Mouse (Mus musculus) forebrain, embryonic 11.5 days (tissue): ENCODE measurements around the gene Susd3. TPM values are rescaled to one million over a fixed set of nuclear protein-coding genes. Genes with fewer than 3 reads are reported as not detected.

ENCODE experiments used
- ATAC-seq: fragments of 200-750 bp; cut with Nextera tagmentation; replicated peaks from 2 replicates; pipeline ENCODE4 v1.8.0; 2017; ENCODE audit warnings: moderate TSS enrichment; ENCODE audit not compliant: low FRiP score
- DNase-seq: peaks from one replicate; pipeline ENCODE4 v3.0.0-alpha.2; 2017; ENCODE audit warnings: low spot score
- H3K27ac ChIP-seq: fragments of 300-500 bp; sonication (generic); 2 replicates; pipeline ENCODE4 v1.5.1; 2014; ENCODE audit warnings: low read depth, low read length
- H3K27me3 ChIP-seq: fragments of 300-500 bp; sonication (generic); 2 replicates; pipeline ENCODE4 v1.6.1; 2014; ENCODE audit warnings: mild to moderate bottlenecking, low read length, mixed read lengths; ENCODE audit not compliant: control insufficient read depth, insufficient read depth
- H3K36me3 ChIP-seq: fragments of 300-500 bp; sonication (generic); 2 replicates; pipeline ENCODE4 v1.6.1; 2014; ENCODE audit warnings: mild to moderate bottlenecking, low read length, moderate library complexity, mixed read lengths; ENCODE audit not compliant: control insufficient read depth, insufficient read depth
- H3K4me1 ChIP-seq: fragments of 300-500 bp; sonication (generic); replicated peaks from 2 replicates; pipeline ENCODE4 v1.6.1; 2014; ENCODE audit warnings: low read length, mixed read lengths; ENCODE audit not compliant: control insufficient read depth, insufficient read depth
- H3K4me2 ChIP-seq: fragments of 300-500 bp; sonication (generic); 2 replicates; pipeline ENCODE4 v1.6.1; 2014; ENCODE audit warnings: low read depth, mild to moderate bottlenecking, low read length, moderate library complexity, mixed read lengths; ENCODE audit not compliant: severe bottlenecking
- H3K4me3 ChIP-seq: fragments of 300-500 bp; sonication (generic); 2 replicates; pipeline ENCODE4 v1.5.1; 2014; ENCODE audit warnings: low read depth, low read length
- H3K9ac ChIP-seq: fragments of 300-500 bp; sonication (generic); 2 replicates; pipeline ENCODE4 v1.6.1; 2014; ENCODE audit warnings: low read length
- H3K9me3 ChIP-seq: fragments of 300-500 bp; sonication (generic); 2 replicates; pipeline ENCODE4 v1.6.1; 2016; ENCODE audit warnings: low read length, mixed read lengths; ENCODE audit not compliant: control insufficient read depth
- WGBS: fragments of 180-500 bp; shearing (Covaris S2); extraction: QIAGEN DNeasy Blood & Tissue Kit; methylation state at CpG from one replicate; pipeline ENCODE4 v1.1.7; 2014; 5-methylcytosine and 5-hydroxymethylcytosine counted together
- polyA plus RNA-seq: library from polyadenylated mRNA; unstranded; fragments of >200 nt; fragmentation: Nextera tagmentation; extraction: Ambion mirVana; gene quantifications from 2 replicates; pipeline ENCODE4 v1.2.1, GENCODE M21; 2014

The Susd3 gene
- polyA plus RNA-seq, 1 experiment from 2014 or later, result 1.4 TPM

DNA sequence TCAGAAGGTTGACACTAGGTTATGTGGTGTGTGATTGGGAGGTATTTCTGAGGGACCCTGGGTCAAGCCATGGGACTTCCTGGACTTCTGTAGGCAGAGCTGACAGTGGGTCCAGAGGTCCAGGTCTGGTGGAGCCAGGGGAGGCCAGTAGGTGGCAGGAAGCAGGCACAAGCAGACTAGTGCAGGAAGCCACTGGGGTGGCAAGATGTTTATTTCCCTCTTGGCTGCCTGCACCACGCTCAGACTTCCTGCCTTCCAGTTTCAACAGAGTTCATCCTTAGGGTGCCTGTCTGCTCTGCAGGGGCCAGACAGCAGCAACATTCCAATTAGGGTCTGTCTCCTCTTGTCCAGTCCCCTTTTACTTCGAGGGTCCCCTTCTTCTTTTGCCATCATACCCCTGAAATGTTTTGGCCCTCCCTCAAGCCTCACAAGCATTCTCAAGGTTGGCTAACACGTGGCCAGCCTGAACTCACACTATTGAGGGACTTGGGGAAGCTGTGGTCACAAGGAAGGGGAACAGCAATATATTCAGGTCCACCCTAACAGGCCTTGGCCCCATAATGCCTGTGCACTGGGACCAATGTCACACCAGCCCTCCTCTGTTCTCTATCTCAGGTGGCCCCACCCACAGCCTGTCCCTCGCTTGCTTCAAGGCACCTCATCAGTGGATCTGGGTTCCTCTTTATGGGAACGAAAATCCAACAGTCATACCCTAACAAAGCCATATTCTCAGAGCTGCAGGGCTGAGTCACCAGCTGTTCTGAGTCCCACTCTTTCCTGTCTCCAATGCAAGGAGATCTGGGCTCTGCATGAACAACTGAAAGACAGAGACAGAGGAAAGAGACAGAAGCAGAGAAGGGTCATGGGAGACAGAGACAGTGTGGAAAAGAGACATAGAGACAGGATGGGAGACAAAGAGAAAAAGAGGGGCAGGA is 23.6 kb upstream of the Susd3 start:
- DNase-seq (no peak), ATAC-seq (no peak)
- Histone ChIP-seq H3K27ac (no peak overlapping the region), H3K4me3 (no peak overlapping the region), H3K9me3 (no peaks in the 10 kb centered on the region), H3K4me2 (no peak overlapping the region), H3K4me1 (no peaks in the 10 kb centered on the region), H3K36me3 (no peaks in the 10 kb centered on the region), H3K27me3 (no peaks in the 10 kb centered on the region), H3K9ac (no peak overlapping the region)
- WGBS, result 68% methylated on average over 5 of the region's 5 CpGs

DNA sequence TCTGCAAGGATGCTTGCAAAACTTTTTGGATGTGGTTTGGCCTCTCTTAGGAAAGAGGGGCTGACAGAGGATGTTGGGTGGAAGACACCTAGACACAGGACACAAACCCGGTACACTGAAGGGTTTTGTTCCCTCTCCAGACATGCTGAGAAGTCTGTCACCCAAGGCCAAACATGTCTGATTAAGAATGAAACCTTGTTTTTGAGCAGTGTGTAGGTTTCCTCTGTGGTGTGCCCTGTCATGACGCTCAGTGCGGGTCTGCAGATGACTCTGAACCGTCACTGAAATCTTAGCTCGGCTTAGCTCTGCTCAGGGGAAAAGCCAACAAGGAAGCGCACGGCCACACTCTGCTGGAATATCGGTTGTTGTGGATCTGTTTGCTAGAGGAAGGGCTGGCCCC is 22.0 kb upstream of the Susd3 start:
- Histone ChIP-seq H3K9ac (no peak overlapping the region), H3K27me3 (no peaks in the 10 kb centered on the region), H3K4me1 (no peaks in the 10 kb centered on the region), H3K36me3 (no peaks in the 10 kb centered on the region), H3K4me2 (no peak overlapping the region), H3K27ac (no peak overlapping the region), H3K4me3 (no peak overlapping the region), H3K9me3 (no peaks in the 10 kb centered on the region)
- 90% methylated on average over 8 of the region's 8 CpGs for WGBS
- DNase-seq, result no peak
- no peak for ATAC-seq

DNA sequence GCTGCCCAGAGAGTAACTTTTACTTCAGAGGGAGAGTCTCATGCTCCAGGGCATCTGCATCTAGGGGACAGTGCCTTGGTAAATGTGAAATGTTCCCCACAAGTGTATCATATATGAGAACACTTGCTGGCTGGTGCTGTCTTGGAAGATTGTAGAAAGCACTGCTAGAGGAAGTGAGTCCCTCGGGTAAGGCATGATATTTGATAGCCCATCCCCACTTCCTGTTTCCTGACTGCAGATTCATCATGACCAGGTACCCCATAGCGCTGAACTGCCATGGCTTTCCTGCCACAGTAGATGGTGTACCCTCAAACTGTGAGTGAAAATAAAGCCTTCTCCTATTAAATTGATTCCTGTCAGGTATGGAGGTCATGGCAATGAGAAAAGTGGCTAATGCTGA is 19.1 kb upstream of the Susd3 start:
- no peak for ATAC-seq

DNA sequence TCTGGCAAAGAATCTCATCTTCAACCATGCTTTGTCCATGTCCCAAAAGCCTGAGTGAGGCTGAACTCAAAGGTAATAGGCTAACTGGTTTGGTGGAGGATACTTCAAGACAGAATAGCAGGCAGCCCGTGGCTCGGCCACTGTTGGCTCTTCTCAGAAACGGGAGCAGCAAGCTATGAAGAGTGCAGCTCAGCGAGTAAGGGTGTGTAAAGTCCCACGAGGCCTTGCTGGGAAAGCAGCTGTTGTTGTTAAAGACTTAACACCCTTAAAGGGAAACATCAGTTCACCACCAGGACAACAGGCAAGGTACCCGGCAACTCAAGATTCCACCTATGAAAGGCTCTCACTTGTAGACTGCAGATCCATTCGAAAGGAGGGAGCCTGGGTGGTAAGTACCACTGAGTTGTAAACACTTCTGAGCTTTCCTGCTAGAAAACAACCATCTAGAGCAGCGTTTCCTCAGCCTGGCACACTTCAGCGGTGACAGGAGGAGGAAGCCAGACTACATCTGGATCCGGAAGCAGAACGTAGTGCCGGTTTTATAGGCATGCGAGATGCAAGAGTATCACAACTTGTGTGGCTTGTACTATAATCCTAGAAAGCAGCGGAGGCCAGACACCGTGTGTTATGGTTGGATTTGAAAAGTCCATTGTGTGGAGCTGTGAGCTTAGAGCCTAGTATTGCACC is 11.7 kb upstream of the Susd3 start:
- no peaks in the 10 kb centered on the region for H3K4me1 ChIP-seq
- no peaks in the 10 kb centered on the region for H3K27me3 ChIP-seq
- no peak for DNase-seq
- ATAC-seq, result no peak
- 87% methylated on average over 15 of the region's 15 CpGs for WGBS
- no peak overlapping the region for H3K27ac ChIP-seq
- no peak overlapping the region for H3K4me3 ChIP-seq
- H3K9ac ChIP-seq, result no peak overlapping the region
- H3K36me3 ChIP-seq, result no peaks in the 10 kb centered on the region
- H3K9me3 ChIP-seq, result no peaks in the 10 kb centered on the region
- H3K4me2 ChIP-seq, result no peak overlapping the region

More for the DNA sequence above, 19.1 kb upstream of the Susd3 start:
- Histone ChIP-seq H3K27me3 (no peaks in the 10 kb centered on the region), H3K4me1 (no peaks in the 10 kb centered on the region), H3K9me3 (no peaks in the 10 kb centered on the region), H3K36me3 (no peaks in the 10 kb centered on the region), H3K27ac (no peak overlapping the region), H3K4me2 (no peak overlapping the region), H3K4me3 (no peak overlapping the region), H3K9ac (no peak overlapping the region)
- no peak for DNase-seq
- WGBS, result 81% methylated on average over 2 of the region's 2 CpGs

DNA sequence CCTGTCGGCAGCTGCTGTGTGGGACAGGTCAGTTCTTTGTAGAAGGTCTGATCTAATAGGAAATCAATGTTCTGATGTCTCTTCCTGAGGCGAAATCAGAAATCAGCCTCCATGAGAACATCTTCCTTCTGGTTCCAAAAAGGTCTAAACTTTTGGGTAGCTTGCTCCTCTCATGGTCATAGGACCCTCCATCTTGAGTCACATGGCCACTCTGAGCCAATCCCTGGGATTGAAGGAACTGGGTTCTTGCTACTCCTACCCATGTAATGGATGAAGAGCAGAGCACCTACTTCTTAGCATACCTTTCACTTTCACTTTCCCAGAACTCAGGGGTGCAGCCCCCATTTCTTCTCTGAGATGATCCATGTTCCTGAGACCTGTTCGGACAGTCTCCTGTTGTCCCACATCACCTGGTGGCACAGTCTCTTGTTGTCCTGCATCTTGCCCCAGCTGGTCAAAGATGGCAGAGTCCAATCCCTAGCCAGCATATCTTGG is 9.4 kb upstream of the Susd3 start:
- Histone ChIP-seq H3K27me3 (no peaks in the 10 kb centered on the region), H3K9ac (no peak overlapping the region), H3K4me2 (no peak overlapping the region), H3K4me3 (no peak overlapping the region), H3K36me3 (no peaks in the 10 kb centered on the region), H3K27ac (no peak overlapping the region), H3K9me3 (no peaks in the 10 kb centered on the region), H3K4me1 (no peaks in the 10 kb centered on the region)
- DNase-seq (no peak), ATAC-seq (no peak)
- 76% methylated on average over 3 of the region's 3 CpGs for WGBS

DNA sequence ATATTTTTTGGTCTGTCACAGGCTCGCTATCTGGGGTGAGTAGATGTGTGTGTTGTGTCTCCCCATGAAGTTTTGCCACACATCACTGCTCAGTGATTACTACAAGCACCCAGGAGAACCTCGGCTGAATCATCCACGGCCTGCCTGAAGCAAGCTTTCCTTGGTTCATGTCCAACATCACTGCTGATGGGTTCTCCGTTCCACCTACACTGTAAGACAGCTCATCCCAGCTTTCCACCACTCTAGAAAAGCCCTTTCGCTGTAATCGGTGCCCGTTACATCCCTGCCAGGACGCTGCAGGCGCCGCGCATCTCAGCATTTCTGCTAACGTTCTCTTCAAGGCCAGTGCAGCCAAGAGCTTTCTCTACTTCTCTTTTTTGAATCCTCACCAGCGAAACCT is 4.2 kb upstream of the Susd3 start:
- 0 out of 2 replicates have a peak, but pooled peaks cover 3% of the 10 kb centered on the region for H3K4me1 ChIP-seq
- 90% methylated on average over 13 of the region's 13 CpGs for WGBS

DNA sequence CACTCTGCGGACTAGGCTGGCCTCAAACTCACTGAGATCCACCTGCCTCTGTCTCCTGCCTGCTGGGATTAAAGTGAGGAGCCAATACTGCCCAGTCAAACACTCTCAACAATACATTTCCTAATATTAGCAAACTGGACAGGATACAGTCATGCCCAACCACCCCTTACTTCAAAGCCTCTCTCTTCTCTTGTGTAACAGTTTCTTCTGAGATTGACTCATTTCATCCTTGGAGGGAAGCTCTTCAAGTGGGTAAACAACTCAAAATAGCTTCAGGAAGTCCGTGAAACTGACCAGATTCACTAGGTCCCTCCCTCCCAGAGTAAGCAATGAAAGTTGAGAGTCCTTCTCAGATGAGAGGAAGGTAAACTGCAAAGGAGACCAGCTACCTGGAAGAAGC is 3.6 kb upstream of the Susd3 start:
- WGBS, result 70% methylated on average over 2 of the region's 2 CpGs
- no peak for ATAC-seq

More for the DNA sequence above, 4.2 kb upstream of the Susd3 start:
- DNase-seq, result no peak
- Histone ChIP-seq H3K4me3 (no peak overlapping the region), H3K36me3 (no peaks in the 10 kb centered on the region), H3K9ac (no peak overlapping the region), H3K27me3 (peaks cover 9% of the 10 kb centered on the region), H3K9me3 (no peaks in the 10 kb centered on the region), H3K27ac (no peak overlapping the region), H3K4me2 (no peak overlapping the region)
- ATAC-seq, result no peak

DNA sequence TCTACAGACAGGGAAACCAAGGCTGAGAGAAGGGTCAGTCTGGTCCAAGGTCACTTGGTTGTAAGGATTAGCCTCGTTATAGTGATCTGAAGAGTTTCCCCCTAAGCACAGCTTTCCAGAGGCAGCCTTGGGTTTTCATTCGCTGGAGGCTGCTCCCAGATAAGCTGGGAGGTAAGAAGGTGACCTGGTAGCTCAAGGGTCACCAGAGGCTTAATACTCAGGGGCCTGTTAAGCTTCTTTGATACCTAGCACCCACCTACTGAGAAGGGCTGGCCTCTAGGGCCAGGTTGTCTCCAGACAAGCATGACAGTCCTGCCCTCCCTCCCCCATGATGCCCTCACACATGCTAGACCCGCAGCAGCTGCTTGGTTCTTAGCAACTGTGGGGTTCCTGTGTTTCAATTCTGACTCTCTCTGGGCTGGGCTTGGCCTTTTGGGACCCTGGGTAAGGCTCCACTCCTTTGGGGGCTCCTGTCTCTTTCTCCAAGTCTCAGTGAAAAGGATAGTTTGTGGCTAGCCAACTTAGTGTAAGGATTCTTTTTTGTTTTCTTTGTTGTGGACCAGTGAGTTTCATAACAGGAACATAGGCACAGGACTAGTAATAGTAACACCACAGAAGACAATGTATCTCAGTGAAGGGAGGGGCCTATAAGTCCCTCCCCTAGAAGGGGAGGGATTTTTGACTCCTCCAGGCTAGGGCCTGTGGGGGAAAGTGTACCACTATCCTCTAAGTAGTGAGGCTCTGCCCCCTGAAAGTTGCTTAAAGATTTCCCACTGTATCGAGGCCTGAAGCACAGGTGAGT is 2.4 kb upstream of the Susd3 start:
- H3K4me2 ChIP-seq, result no peak overlapping the region
- no peaks in the 10 kb centered on the region for H3K9me3 ChIP-seq
- H3K27ac ChIP-seq, result no peak overlapping the region
- H3K27me3 ChIP-seq, result peaks cover 26% of the 10 kb centered on the region
- H3K4me3 ChIP-seq, result no peak overlapping the region
- ATAC-seq, result no peak
- 0 out of 2 replicates have a peak, but pooled peaks cover 5% of the 10 kb centered on the region for H3K4me1 ChIP-seq
- DNase-seq, result no peak
- 22% methylated on average over 4 of the region's 4 CpGs for WGBS
- H3K36me3 ChIP-seq, result no peaks in the 10 kb centered on the region
- no peak overlapping the region for H3K9ac ChIP-seq

More for the DNA sequence above, 3.6 kb upstream of the Susd3 start:
- H3K27me3 ChIP-seq, result peaks cover 15% of the 10 kb centered on the region
- H3K4me2 ChIP-seq, result no peak overlapping the region
- H3K9me3 ChIP-seq, result no peaks in the 10 kb centered on the region
- no peak overlapping the region for H3K27ac ChIP-seq
- no peaks in the 10 kb centered on the region for H3K36me3 ChIP-seq
- 0 out of 2 replicates have a peak, but pooled peaks cover 4% of the 10 kb centered on the region for H3K4me1 ChIP-seq
- no peak overlapping the region for H3K9ac ChIP-seq
- H3K4me3 ChIP-seq, result no peak overlapping the region
- DNase-seq, result no peak
